Mouse (Mus musculus) liver, postnatal 0 days (tissue): ENCODE measurements at regions not wholly inside any gene's neighbourhood (a gene's known extent, or its start where the extent isn't known, plus 50 kb on each side); places are given as distances from the start of the nearest gene placed in this dataset.

Experiments used
- ATAC-seq: fragments of 200-750 bp; cut with Nextera tagmentation; 2 replicates; pipeline ENCODE4 v1.8.0; 2017; ENCODE audit warnings: mild to moderate bottlenecking, moderate library complexity
- DNase-seq: peaks from one replicate; pipeline ENCODE4 v3.0.0-alpha.2; 2016
- H3K27ac ChIP-seq: fragments of 300-500 bp; sonication (generic); 2 replicates; pipeline ENCODE4 v1.5.1; 2014; ENCODE audit warnings: antibody characterized with exemption, moderate library complexity, mild to moderate bottlenecking, low read depth
- H3K27me3 ChIP-seq: fragments of 300-500 bp; sonication (generic); 2 replicates; pipeline ENCODE4 v1.6.1; 2014; ENCODE audit warnings: low read length, control low read depth, mixed read lengths; ENCODE audit not compliant: insufficient read depth
- H3K36me3 ChIP-seq: fragments of 300-500 bp; sonication (generic); replicated peaks from 2 replicates; pipeline ENCODE4 v1.6.1; 2014; ENCODE audit warnings: mild to moderate bottlenecking, control low read depth, low read length, moderate library complexity, mixed read lengths; ENCODE audit not compliant: insufficient read depth
- H3K4me1 ChIP-seq: fragments of 300-500 bp; sonication (generic); 2 replicates; pipeline ENCODE4 v1.6.1; 2014; ENCODE audit warnings: antibody characterized with exemption, mild to moderate bottlenecking, control low read depth; ENCODE audit not compliant: insufficient read depth
- H3K4me2 ChIP-seq: fragments of 300-500 bp; sonication (generic); 2 replicates; pipeline ENCODE4 v1.6.1; 2014; ENCODE audit warnings: low read depth, mild to moderate bottlenecking, low read length, moderate library complexity, mixed read lengths
- H3K4me3 ChIP-seq: fragments of 300-500 bp; sonication (generic); 2 replicates; pipeline ENCODE4 v1.5.1; 2014; ENCODE audit warnings: low read depth, low read length
- H3K9ac ChIP-seq: fragments of 300-500 bp; sonication (generic); replicated peaks from 2 replicates; pipeline ENCODE4 v1.6.1; 2014; ENCODE audit warnings: mild to moderate bottlenecking, moderate library complexity
- H3K9me3 ChIP-seq: fragments of 300-500 bp; sonication (generic); 2 replicates; pipeline ENCODE4 v1.6.1; 2016; ENCODE audit warnings: mild to moderate bottlenecking, control low read depth, low read length, mixed read lengths
- CTCF ChIP-seq: sonication (generic); IDR thresholded peaks from 2 replicates; pipeline ENCODE4 v1.5.1; 2016; ENCODE audit warnings: antibody characterized with exemption, low read depth
- EP300 ChIP-seq: IDR thresholded peaks from 2 replicates; pipeline ENCODE4 v1.6.1; 2016; ENCODE audit warnings: antibody characterized with exemption, low read depth, mild to moderate bottlenecking
- WGBS: fragments of 180-500 bp; shearing (Covaris S2); extraction: QIAGEN DNeasy Blood & Tissue Kit; methylation state at CpG from one replicate; pipeline ENCODE4 v1.1.7; 2014; ENCODE audit not compliant: insufficient replicate concordance; 5-methylcytosine and 5-hydroxymethylcytosine counted together

DNA sequence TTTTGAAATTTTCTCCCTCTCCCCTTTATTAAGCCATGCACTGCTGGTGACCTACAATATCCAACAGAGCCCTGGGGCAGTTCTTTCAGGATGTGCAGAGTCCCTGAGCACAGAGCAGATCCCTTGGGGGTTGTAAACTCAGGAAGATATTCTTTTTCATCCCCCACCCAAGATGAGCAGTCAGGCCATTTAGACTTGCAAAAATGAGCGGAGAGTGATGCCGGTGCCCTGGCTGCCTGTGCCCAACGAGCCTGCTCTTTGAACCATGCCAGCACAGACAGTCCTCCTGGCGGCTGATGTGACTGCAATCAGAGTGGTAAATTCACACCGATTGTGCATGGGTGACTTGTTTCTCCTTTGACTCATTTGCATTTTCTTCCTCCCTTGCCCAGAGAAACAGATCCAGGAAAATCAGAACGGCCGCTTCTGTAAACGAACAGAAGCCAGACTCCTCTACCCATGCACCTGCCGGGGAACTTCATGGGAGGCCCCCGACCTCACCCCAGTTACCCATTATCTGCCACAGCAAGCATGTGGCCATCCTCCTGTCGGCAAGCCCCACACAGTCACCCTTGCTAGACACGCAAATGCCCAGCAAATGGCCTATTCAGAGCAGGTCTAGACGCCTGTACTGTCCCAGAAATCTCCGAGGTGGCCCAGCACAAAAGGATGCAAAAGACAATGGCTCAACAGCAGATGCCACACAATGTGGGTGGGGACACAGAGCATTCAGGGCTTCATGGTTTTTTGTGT is 92.4 kb downstream of the Gm815 start:
- H3K27me3 ChIP-seq = no peaks in the 10 kb centered on the region
- WGBS = 74% methylated on average over 14 of the region's 14 CpGs
- TF ChIP-seq EP300 (no peak), CTCF (no peak)
- no peak for DNase-seq
- H3K9ac ChIP-seq = no peak overlapping the region
- no peaks in the 10 kb centered on the region for H3K4me1 ChIP-seq
- ATAC-seq = no peak
- H3K4me3 ChIP-seq = no peak overlapping the region
- no peak overlapping the region for H3K27ac ChIP-seq
- no peaks in the 10 kb centered on the region for H3K36me3 ChIP-seq
- H3K9me3 ChIP-seq = no peaks in the 10 kb centered on the region
- H3K4me2 ChIP-seq = no peak overlapping the region

DNA sequence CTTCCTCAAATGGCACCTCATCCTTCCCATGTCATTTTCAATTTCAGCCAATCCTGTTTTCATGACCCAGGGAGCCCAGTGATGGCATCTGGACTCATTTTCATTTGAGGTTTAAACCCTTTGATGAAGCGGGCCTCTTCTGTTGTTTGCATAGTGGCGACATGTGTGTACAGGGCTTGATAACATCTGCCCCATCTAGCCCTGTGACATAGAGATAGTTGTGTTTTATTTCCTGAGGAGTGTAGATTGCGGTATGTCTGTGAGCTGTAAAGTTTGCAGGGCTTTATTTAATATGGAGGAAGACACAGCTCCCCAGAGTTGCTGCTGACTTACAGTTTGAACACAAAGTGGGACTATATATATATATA is 92.9 kb downstream of the Gm815 start:
- no peak overlapping the region for H3K4me3 ChIP-seq
- H3K27ac ChIP-seq = no peak overlapping the region
- no peaks in the 10 kb centered on the region for H3K36me3 ChIP-seq
- WGBS = 49% methylated on average over 3 of the region's 3 CpGs
- no peak overlapping the region for H3K4me2 ChIP-seq
- H3K9me3 ChIP-seq = no peaks in the 10 kb centered on the region
- ATAC-seq = no peak
- no peaks in the 10 kb centered on the region for H3K4me1 ChIP-seq
- no peak for DNase-seq
- H3K27me3 ChIP-seq = no peaks in the 10 kb centered on the region
- H3K9ac ChIP-seq = no peak overlapping the region
- TF ChIP-seq CTCF (no peak), EP300 (no peak)

DNA sequence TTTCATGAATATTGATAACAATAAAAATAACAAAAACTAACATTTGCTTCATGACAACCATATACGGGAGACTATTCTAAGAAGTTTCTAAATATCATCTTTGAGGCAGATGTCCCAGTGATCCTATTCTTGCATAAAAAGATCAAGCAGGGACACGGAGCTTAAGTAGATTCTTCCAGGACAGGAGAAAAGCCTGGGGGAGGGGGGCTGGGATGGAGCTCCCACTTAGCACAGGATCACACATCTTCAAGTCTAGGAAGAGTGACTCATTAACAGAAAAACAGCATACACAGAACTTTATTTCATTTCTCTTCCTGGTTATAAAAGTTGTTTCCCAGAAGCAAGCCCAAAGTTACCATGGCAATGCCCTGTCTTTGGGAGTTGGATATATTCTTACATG is 93.6 kb downstream of the Gm815 start:
- ATAC-seq (no peak), DNase-seq (no peak)
- no peak for TF ChIP-seq CTCF
- TF ChIP-seq EP300 = no peak
- Histone ChIP-seq H3K4me2 (no peak overlapping the region), H3K36me3 (no peaks in the 10 kb centered on the region), H3K4me3 (no peak overlapping the region), H3K27me3 (no peaks in the 10 kb centered on the region), H3K4me1 (no peaks in the 10 kb centered on the region), H3K9ac (no peak overlapping the region), H3K9me3 (no peaks in the 10 kb centered on the region), H3K27ac (no peak overlapping the region)
- 79% methylated on average over 2 of the region's 2 CpGs for WGBS

DNA sequence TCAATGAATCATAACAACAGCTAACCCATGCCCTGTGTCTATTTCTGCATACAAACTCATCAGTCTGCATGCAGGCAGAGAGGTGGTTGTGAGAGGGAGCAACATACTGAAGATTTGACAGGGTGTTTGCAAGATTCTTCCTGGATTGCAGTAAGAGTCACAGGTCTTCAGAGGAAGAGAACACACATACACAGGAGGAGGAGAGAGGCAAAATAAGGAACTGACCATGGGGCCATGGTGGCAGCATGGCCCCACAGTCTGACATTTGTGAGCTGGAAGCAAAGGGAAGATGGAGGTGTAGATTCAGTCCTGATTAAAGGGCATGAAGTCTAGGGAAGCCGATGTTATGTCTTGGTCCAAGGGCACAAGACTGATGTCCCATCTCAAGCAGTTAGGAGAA is 101.0 kb downstream of the Gm815 start:
- WGBS = 79% methylated on average over 1 of the region's 1 CpGs
- H3K4me1 ChIP-seq = no peaks in the 10 kb centered on the region

DNA sequence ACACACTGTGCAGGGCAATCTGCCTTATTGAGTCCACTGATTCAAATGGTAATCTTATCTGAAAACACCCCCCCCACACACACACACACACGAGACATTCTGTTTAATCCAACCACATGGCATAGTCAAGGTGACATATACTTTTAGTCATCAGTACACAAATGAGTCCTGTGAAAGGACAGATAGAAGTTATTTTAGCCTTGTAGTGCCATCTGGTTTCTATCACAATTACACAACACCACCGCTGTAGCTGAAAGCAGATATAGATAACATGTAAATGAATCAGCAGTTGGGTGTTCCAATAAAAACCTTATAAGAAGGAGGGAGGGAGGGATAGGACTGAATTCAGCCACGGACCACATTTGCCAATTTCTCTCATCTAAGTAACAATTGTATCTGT is 101.5 kb downstream of the Gm815 start:
- no peaks in the 10 kb centered on the region for H3K9me3 ChIP-seq
- no peaks in the 10 kb centered on the region for H3K4me1 ChIP-seq
- H3K36me3 ChIP-seq = no peaks in the 10 kb centered on the region
- WGBS = 46% methylated on average over 3 of the region's 3 CpGs
- ATAC-seq (no peak), DNase-seq (no peak)
- TF ChIP-seq CTCF (no peak), EP300 (no peak)
- H3K27me3 ChIP-seq = no peaks in the 10 kb centered on the region
- H3K4me3 ChIP-seq = no peak overlapping the region
- no peak overlapping the region for H3K9ac ChIP-seq
- H3K4me2 ChIP-seq = no peak overlapping the region
- no peak overlapping the region for H3K27ac ChIP-seq

More for the DNA sequence above, 101.0 kb downstream of the Gm815 start:
- H3K27ac ChIP-seq = no peak overlapping the region
- H3K36me3 ChIP-seq = no peaks in the 10 kb centered on the region
- H3K4me2 ChIP-seq = no peak overlapping the region
- H3K4me3 ChIP-seq = no peak overlapping the region
- ATAC-seq (no peak), DNase-seq (no peak)
- no peak overlapping the region for H3K9ac ChIP-seq
- H3K27me3 ChIP-seq = no peaks in the 10 kb centered on the region
- TF ChIP-seq CTCF (no peak), EP300 (no peak)
- no peaks in the 10 kb centered on the region for H3K9me3 ChIP-seq

DNA sequence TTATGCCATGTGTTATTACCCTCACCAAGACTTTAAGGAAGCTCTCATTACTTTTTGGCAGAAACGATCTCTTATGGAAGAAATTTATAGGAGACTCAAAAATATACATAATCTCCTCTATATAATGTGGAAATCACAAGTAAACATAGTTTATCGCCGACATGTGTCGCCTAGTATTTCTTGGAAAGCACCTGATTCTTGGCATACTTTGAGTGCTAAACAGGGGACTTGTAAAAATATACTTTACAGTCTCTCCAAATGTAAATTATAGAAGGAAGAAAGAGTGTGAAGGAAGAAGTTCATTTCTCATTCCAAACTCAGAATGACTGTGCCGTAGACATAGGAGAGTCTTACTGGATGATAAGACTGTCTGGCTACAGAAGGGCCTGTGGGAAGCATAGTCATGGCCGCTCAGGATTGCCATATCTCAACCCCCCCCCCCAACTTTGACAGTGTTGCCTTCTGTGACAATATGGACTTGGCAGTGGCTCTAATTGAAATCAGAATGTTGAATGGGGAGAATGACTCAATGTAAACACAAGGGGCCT is 102.3 kb downstream of the Gm815 start:
- H3K9ac ChIP-seq = no peak overlapping the region
- WGBS = 72% methylated on average over 6 of the region's 6 CpGs
- no peak for DNase-seq
- H3K27me3 ChIP-seq = no peaks in the 10 kb centered on the region
- H3K4me3 ChIP-seq = no peak overlapping the region
- no peaks in the 10 kb centered on the region for H3K9me3 ChIP-seq
- no peaks in the 10 kb centered on the region for H3K4me1 ChIP-seq
- H3K4me2 ChIP-seq = no peak overlapping the region
- no peak for TF ChIP-seq CTCF
- no peak for TF ChIP-seq EP300
- no peak overlapping the region for H3K27ac ChIP-seq
- no peaks in the 10 kb centered on the region for H3K36me3 ChIP-seq
- no peak for ATAC-seq
